Mouse (Mus musculus) midbrain, embryonic 15.5 days (tissue): ENCODE results near the gene Pold3. TPM values are rescaled to one million over a fixed set of nuclear protein-coding genes. Genes with fewer than 3 reads are reported as not detected.

Source experiments
- ATAC-seq: fragments of 200-750 bp; cut with Nextera tagmentation; replicated peaks from 2 replicates; pipeline ENCODE4 v1.8.0; 2017; ENCODE audit warnings: moderate TSS enrichment
- H3K27ac ChIP-seq: fragments of 300-500 bp; sonication (generic); 2 replicates; pipeline ENCODE4 v1.5.1; 2015; ENCODE audit warnings: mild to moderate bottlenecking, inconsistent platforms
- H3K27me3 ChIP-seq: fragments of 300-500 bp; sonication (generic); replicated peaks from 2 replicates; pipeline ENCODE4 v1.6.1; 2015; ENCODE audit warnings: inconsistent platforms
- H3K36me3 ChIP-seq: fragments of 300-500 bp; sonication (generic); replicated peaks from 2 replicates; pipeline ENCODE4 v1.6.1; 2015; ENCODE audit warnings: inconsistent platforms
- H3K4me1 ChIP-seq: fragments of 300-500 bp; sonication (generic); 2 replicates; pipeline ENCODE4 v1.6.1; 2015; ENCODE audit warnings: inconsistent platforms
- H3K4me2 ChIP-seq: fragments of 300-500 bp; sonication (generic); 2 replicates; pipeline ENCODE4 v1.6.1; 2015; ENCODE audit warnings: inconsistent platforms, mild to moderate bottlenecking, moderate library complexity
- H3K4me3 ChIP-seq: fragments of 300-500 bp; sonication (generic); 2 replicates; pipeline ENCODE4 v1.5.1; 2015; ENCODE audit warnings: mild to moderate bottlenecking, inconsistent platforms
- H3K9ac ChIP-seq: fragments of 300-500 bp; sonication (generic); 2 replicates; pipeline ENCODE4 v1.6.1; 2015; ENCODE audit warnings: mild to moderate bottlenecking, inconsistent platforms
- H3K9me3 ChIP-seq: fragments of 300-500 bp; sonication (generic); 2 replicates; pipeline ENCODE4 v1.6.1; 2016; ENCODE audit warnings: inconsistent platforms
- WGBS: fragments of 180-500 bp; shearing (Covaris S2); methylation state at CpG from one replicate; pipeline ENCODE4 v1.1.7; 2015; ENCODE audit warnings: mixed read lengths; 5-methylcytosine and 5-hydroxymethylcytosine counted together
- polyA plus RNA-seq: library from polyadenylated mRNA; unstranded; fragments of >200 nt; fragmentation: Nextera tagmentation; extraction: Ambion mirVana; gene quantifications from 2 replicates; pipeline ENCODE4 v1.2.1, GENCODE M21; 2015

The Pold3 gene
- polyA plus RNA-seq, 1 experiment from 2014 or later: 53.8 TPM

- WGBS: 54% methylated on average over 4 of the region's 4 CpGs
- ATAC-seq: no peak
- no peak overlapping the region for H3K27ac ChIP-seq
- H3K27me3 ChIP-seq: no peaks in the 10 kb centered on the region
- H3K4me3 ChIP-seq: no peak overlapping the region
- no peak overlapping the region for H3K9ac ChIP-seq
- H3K4me1 ChIP-seq: no peaks in the 10 kb centered on the region
- no peak overlapping the region for H3K4me2 ChIP-seq
- no peaks in the 10 kb centered on the region for H3K9me3 ChIP-seq
- no peaks in the 10 kb centered on the region for H3K36me3 ChIP-seq
Observed at GRCm38 (mm10) chr7:100043605-100044031, 77.7 kb downstream of the Pold3 start.

DNA sequence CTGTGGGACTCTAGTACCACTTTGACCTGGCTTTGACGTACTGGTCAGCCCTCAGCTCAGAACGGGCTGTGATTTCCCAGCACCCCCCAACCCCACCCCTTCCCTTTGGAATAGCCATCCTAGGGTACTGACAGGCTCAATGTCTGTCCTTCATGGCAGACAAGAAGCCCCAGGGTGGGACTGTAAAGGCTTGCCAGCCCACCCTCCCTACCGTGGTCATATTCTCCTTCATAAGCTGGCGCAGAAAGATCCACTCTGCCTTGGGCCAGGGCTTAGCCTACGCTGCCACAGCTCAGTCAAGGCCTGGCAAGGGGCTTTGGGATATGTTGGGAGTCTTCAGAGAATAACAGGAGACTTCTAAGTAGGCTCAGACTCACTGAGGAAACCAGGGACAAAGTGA lies 78.3 kb downstream of the Pold3 start:
- H3K4me2 ChIP-seq: no peak overlapping the region
- no peak overlapping the region for H3K4me3 ChIP-seq
- no peaks in the 10 kb centered on the region for H3K36me3 ChIP-seq
- H3K9me3 ChIP-seq: no peaks in the 10 kb centered on the region
- WGBS: 94% methylated on average over 5 of the region's 5 CpGs
- H3K27me3 ChIP-seq: no peaks in the 10 kb centered on the region
- ATAC-seq: no peak
- H3K4me1 ChIP-seq: no peaks in the 10 kb centered on the region
- H3K27ac ChIP-seq: no peak overlapping the region
- H3K9ac ChIP-seq: no peak overlapping the region

DNA sequence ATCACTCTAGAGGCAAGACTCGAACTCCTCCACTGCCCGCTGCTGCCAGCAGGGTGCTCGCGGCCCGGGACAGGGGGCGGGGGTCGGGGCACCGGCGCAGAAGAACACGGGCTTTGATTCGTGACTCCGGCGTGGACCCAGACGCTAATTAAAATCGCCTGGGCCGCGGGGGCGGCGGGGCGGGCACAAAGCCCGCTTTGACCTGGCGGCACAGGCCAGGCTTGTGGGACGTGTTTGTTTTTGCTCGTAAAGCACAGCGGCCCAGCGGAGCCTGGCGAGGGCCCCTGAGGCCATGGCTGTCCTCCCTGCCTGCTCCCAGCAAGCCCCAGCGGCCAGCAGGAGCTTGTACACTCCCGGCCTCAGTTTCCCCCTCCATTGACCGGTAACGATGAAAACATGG lies 79.2 kb downstream of the Pold3 start:
- 10% methylated on average over 31 of the region's 31 CpGs for WGBS
- no peaks in the 10 kb centered on the region for H3K27me3 ChIP-seq

DNA sequence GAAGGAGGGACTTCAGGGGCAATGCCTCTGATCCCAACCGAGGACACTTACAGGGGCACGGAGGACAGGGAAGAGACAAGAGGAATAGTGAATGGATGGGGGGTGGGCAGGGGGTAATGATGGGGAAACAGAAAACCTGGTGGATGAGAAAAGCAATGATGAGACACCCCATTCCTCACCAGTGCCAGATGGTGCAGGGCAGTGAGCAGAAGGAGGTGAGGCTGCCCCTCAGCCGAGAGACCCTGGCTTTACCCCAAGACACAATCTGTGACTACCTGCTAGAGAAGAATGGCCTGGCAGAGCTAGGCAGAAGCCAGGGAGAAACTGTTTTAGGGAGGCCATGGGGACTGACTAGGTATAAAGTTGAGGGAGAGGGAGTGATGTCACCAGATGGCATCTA lies 84.9 kb downstream of the Pold3 start:
- Histone ChIP-seq H3K36me3 (no peaks in the 10 kb centered on the region), H3K27me3 (no peaks in the 10 kb centered on the region), H3K9ac (no peak overlapping the region), H3K9me3 (no peaks in the 10 kb centered on the region), H3K27ac (no peak overlapping the region), H3K4me3 (no peak overlapping the region), H3K4me2 (no peak overlapping the region), H3K4me1 (no peaks in the 10 kb centered on the region)
- no peak for ATAC-seq
- WGBS: 73% methylated on average over 3 of the region's 3 CpGs

More for the DNA sequence above, 79.2 kb downstream of the Pold3 start:
- Histone ChIP-seq H3K4me3 (no peak overlapping the region), H3K9me3 (no peaks in the 10 kb centered on the region), H3K9ac (no peak overlapping the region), H3K4me2 (no peak overlapping the region), H3K27ac (no peak overlapping the region), H3K36me3 (no peaks in the 10 kb centered on the region), H3K4me1 (no peaks in the 10 kb centered on the region)
- no peak for ATAC-seq

- WGBS: 80% methylated on average over 7 of the region's 7 CpGs
- no peaks in the 10 kb centered on the region for H3K4me1 ChIP-seq
- ATAC-seq: no peak
- no peaks in the 10 kb centered on the region for H3K27me3 ChIP-seq
- no peak overlapping the region for H3K4me2 ChIP-seq
- H3K9ac ChIP-seq: no peak overlapping the region
- no peaks in the 10 kb centered on the region for H3K9me3 ChIP-seq
- H3K36me3 ChIP-seq: no peaks in the 10 kb centered on the region
- H3K4me3 ChIP-seq: no peak overlapping the region
- no peak overlapping the region for H3K27ac ChIP-seq
Observed at GRCm38 (mm10) chr7:100036050-100036449, 85.3 kb downstream of the Pold3 start.

DNA sequence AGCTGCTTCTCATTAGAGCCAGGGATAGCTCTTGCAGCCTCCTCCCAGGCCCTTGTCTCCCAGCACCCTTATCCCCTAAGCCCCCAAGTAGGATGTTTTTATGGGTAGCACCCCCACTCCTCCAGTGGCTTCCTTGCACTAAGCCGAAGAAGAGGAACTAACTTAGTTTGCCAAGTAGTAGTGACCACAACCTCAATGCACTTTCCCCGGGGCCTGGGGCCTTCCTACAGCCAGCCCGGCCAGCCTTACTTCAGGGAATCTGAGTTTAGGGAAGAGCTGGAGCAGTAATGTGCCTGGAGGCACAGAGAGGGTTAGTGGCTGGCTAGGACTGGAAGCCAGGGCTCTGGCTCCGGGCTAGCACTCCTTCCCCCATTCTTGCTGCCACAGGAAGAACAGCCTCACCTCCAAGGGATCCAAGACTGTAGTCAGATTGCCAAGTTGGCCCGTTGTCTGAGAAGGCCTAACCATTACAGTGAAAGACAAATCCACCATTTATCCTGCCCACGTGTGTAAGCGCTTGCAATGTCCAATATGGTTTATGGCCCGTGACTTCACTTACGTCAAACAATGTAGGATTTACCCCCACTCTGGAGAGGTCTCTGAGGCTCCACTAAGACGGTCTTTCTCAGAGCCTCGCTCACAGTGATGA lies 86.4 kb downstream of the Pold3 start:
- H3K4me2 ChIP-seq: no peak overlapping the region
- H3K36me3 ChIP-seq: no peaks in the 10 kb centered on the region
- WGBS: 77% methylated on average over 11 of the region's 11 CpGs
- ATAC-seq: no peak
- H3K4me3 ChIP-seq: no peak overlapping the region
- no peaks in the 10 kb centered on the region for H3K27me3 ChIP-seq
- H3K9me3 ChIP-seq: no peaks in the 10 kb centered on the region
- no peak overlapping the region for H3K27ac ChIP-seq
- no peaks in the 10 kb centered on the region for H3K4me1 ChIP-seq
- no peak overlapping the region for H3K9ac ChIP-seq

GRCm38 (mm10) chr7:100033672-100034071 lies 87.7 kb downstream of the Pold3 start:
- H3K27me3 ChIP-seq: no peaks in the 10 kb centered on the region
- H3K4me2 ChIP-seq: no peak overlapping the region
- H3K36me3 ChIP-seq: no peaks in the 10 kb centered on the region
- no peak overlapping the region for H3K27ac ChIP-seq
- no peaks in the 10 kb centered on the region for H3K9me3 ChIP-seq
- no peak overlapping the region for H3K4me3 ChIP-seq
- WGBS: 74% methylated on average over 5 of the region's 5 CpGs
- H3K4me1 ChIP-seq: no peaks in the 10 kb centered on the region
- H3K9ac ChIP-seq: no peak overlapping the region
- no peak for ATAC-seq

Other genes with a start within 250 kb of the Pold3 start
- gene Rnf169, start 141.1 kb downstream of the Pold3 start, polyA plus RNA-seq: 5.7 and 6.2 TPM in 2 replicates
- 0.34 TPM in 1 of 2 replicates, not detected in the other for gene Chrdl2, start 115.4 kb downstream of the Pold3 start, polyA plus RNA-seq
- gene Lipt2, start 37.7 kb upstream of the Pold3 start, polyA plus RNA-seq: 16.0 and 19.4 TPM in 2 replicates
- 0.60 and 0.98 TPM in 2 replicates for gene Kcne3, start 54.9 kb upstream of the Pold3 start, polyA plus RNA-seq
- gene Pgm2l1, start 105.8 kb upstream of the Pold3 start, polyA plus RNA-seq: 29.9 and 30.6 TPM in 2 replicates
- 6.5 and 6.8 TPM in 2 replicates for gene P4ha3, start 164.0 kb upstream of the Pold3 start, polyA plus RNA-seq